Mouse (Mus musculus) lung, embryonic 14.5 days (tissue): ENCODE data around the gene Hist1h2ao. TPM values are rescaled to one million over a fixed set of nuclear protein-coding genes. Genes with fewer than 3 reads are reported as not detected.
"Not testable (repeated sequence)": the region's sequence is repeated elsewhere in the genome, so short reads cannot be mapped to it uniquely, and the experiment has no call there.

Source experiments
- ATAC-seq: fragments of 200-750 bp; cut with Nextera tagmentation; 2 replicates; pipeline ENCODE4 v1.8.0; 2017; ENCODE audit warnings: mild to moderate bottlenecking, moderate TSS enrichment, moderate library complexity; ENCODE audit not compliant: insufficient read depth
- DNase-seq: peaks from one replicate; pipeline ENCODE4 v3.0.0-alpha.2; 2015
- H3K27ac ChIP-seq: fragments of 300-500 bp; sonication (generic); 2 replicates; pipeline ENCODE4 v1.5.1; 2014; ENCODE audit warnings: low read depth, mild to moderate bottlenecking, moderate library complexity
- H3K27me3 ChIP-seq: fragments of 300-500 bp; sonication (generic); 2 replicates; pipeline ENCODE4 v1.6.1; 2014; ENCODE audit warnings: low read length, control low read depth; ENCODE audit not compliant: insufficient read depth
- H3K36me3 ChIP-seq: fragments of 300-500 bp; sonication (generic); 2 replicates; pipeline ENCODE4 v1.6.1; 2014; ENCODE audit warnings: control low read depth; ENCODE audit not compliant: insufficient read depth
- H3K4me1 ChIP-seq: fragments of 300-500 bp; sonication (generic); 2 replicates; pipeline ENCODE4 v1.6.1; 2014; ENCODE audit warnings: antibody characterized with exemption, control low read depth; ENCODE audit not compliant: insufficient read depth
- H3K4me2 ChIP-seq: fragments of 300-500 bp; sonication (generic); 2 replicates; pipeline ENCODE4 v1.6.1; 2014; ENCODE audit warnings: mild to moderate bottlenecking
- H3K4me3 ChIP-seq: fragments of 300-500 bp; sonication (generic); 2 replicates; pipeline ENCODE4 v1.5.1; 2014; ENCODE audit warnings: low read depth, low read length
- H3K9ac ChIP-seq: fragments of 300-500 bp; sonication (generic); 2 replicates; pipeline ENCODE4 v1.6.1; 2014
- H3K9me3 ChIP-seq: fragments of 300-500 bp; sonication (generic); 2 replicates; pipeline ENCODE4 v1.6.1; 2016; ENCODE audit warnings: low read depth, low read length, control low read depth
- CTCF ChIP-seq: IDR thresholded peaks from 2 replicates; pipeline ENCODE4 v1.5.1; 2016; ENCODE audit warnings: antibody characterized with exemption, low read depth
- WGBS: fragments of 180-500 bp; shearing (Covaris S2); extraction: QIAGEN DNeasy Blood & Tissue Kit; methylation state at CpG from one replicate; pipeline ENCODE4 v1.1.7; 2014; 5-methylcytosine and 5-hydroxymethylcytosine counted together
- polyA plus RNA-seq: library from polyadenylated mRNA; unstranded; fragments of >200 nt; fragmentation: Nextera tagmentation; extraction: Ambion mirVana; gene quantifications from 2 replicates; pipeline ENCODE4 v1.2.1, GENCODE M21; 2014

Gene Hist1h2ao
- 1.9 TPM in 1 of 2 replicates, not detected in the other for polyA plus RNA-seq

GRCm38 (mm10) chr13:21810073-21810472 lies at the start of gene Hist1h2ao, which contains the start of gene Hist1h2bq:
TSS of gene Hist1h2ao (plus strand) at chr13:21810465.
TSS of gene Hist1h2bq (minus strand) at chr13:21810197.
- H3K4me1 ChIP-seq, H3K9ac ChIP-seq, H3K4me3 ChIP-seq, H3K4me2 ChIP-seq, H3K9me3 ChIP-seq, DNase-seq, H3K27me3 ChIP-seq, H3K27ac ChIP-seq, H3K36me3 ChIP-seq: not testable (repeated sequence)
- peak; percentile 96 for ATAC-seq
- no CpG with 5 or more reads among the region's 23 CpGs for WGBS

- Histone ChIP-seq H3K27me3 (no peaks in the 10 kb centered on the region), H3K36me3 (no peaks in the 10 kb centered on the region), H3K27ac (peak overlapping the region; percentile 100), H3K4me3 (peak overlapping the region; percentile 70), H3K9me3 (no peaks in the 10 kb centered on the region), H3K4me1 (no peaks in the 10 kb centered on the region), H3K4me2 (peak overlapping the region; percentile 88), H3K9ac (peak overlapping the region; percentile 99)
- DNase-seq (peak; percentile 96), ATAC-seq (peak; percentile 79)
- no peak for TF ChIP-seq CTCF
- 3% methylated on average over 33 of the region's 33 CpGs for WGBS
Measured at GRCm38 (mm10) chr13:21778814-21779766, 31.2 kb upstream of the Hist1h2ao start.

- Histone ChIP-seq H3K9me3 (no peaks in the 10 kb centered on the region), H3K36me3 (no peaks in the 10 kb centered on the region), H3K27ac (peak within 1 kb of the TSS; percentile 100), H3K4me2 (peak within 1 kb of the TSS; percentile 88), H3K27me3 (no peaks in the 10 kb centered on the region), H3K4me3 (peak within 1 kb of the TSS; percentile 70), H3K4me1 (peaks cover 4% of the 10 kb centered on the region; the same call in 1 of the 2 replicates), H3K9ac (peak within 1 kb of the TSS; percentile 99)
- ATAC-seq: peak; percentile 55
- WGBS: under 1% methylated on average over 44 of the region's 44 CpGs
- peak; percentile 96 for DNase-seq
- no peak for TF ChIP-seq CTCF
Measured at GRCm38 (mm10) chr13:21779767-21780731, 30.2 kb upstream of the Hist1h2ao start, which contains the start of gene Hist1h1b. TSS of gene Hist1h1b (minus strand) at chr13:21780625.

GRCm38 (mm10) chr13:21781021-21781555 lies 29.2 kb upstream of the Hist1h2ao start:
- peak overlapping the region; percentile 99 for H3K9ac ChIP-seq
- peak; percentile 11 for DNase-seq
- H3K4me2 ChIP-seq: peak overlapping the region; percentile 88
- H3K36me3 ChIP-seq: no peaks in the 10 kb centered on the region
- peaks cover 7% of the 10 kb centered on the region; the same call in 1 of the 2 replicates for H3K4me1 ChIP-seq
- no peak for TF ChIP-seq CTCF
- WGBS: 35% methylated on average over 6 of the region's 6 CpGs
- no peak for ATAC-seq
- peak overlapping the region; percentile 100 for H3K27ac ChIP-seq
- no peaks in the 10 kb centered on the region for H3K9me3 ChIP-seq
- H3K27me3 ChIP-seq: no peaks in the 10 kb centered on the region
- H3K4me3 ChIP-seq: peak overlapping the region; percentile 70

GRCm38 (mm10) chr13:21781639-21782038 lies 28.6 kb upstream of the Hist1h2ao start:
- ATAC-seq: no peak
- H3K27ac ChIP-seq: peak overlapping the region; percentile 100
- no peaks in the 10 kb centered on the region for H3K27me3 ChIP-seq
- 87% methylated on average over 1 of the region's 1 CpGs for WGBS
- H3K4me3 ChIP-seq: no peak overlapping the region
- H3K4me2 ChIP-seq: peak overlapping the region; percentile 88
- DNase-seq: no peak
- no peak for TF ChIP-seq CTCF
- H3K9ac ChIP-seq: no peak overlapping the region
- no peaks in the 10 kb centered on the region for H3K9me3 ChIP-seq
- H3K36me3 ChIP-seq: no peaks in the 10 kb centered on the region
- peaks cover 9% of the 10 kb centered on the region; the same call in 1 of the 2 replicates for H3K4me1 ChIP-seq

GRCm38 (mm10) chr13:21782361-21783254 lies 27.7 kb upstream of the Hist1h2ao start:
- H3K4me3 ChIP-seq: peak overlapping the region; percentile 46
- H3K27ac ChIP-seq: peak overlapping the region; percentile 100
- not testable (repeated sequence) for H3K36me3 ChIP-seq, H3K9me3 ChIP-seq, H3K27me3 ChIP-seq, H3K4me1 ChIP-seq, ATAC-seq
- DNase-seq: peak; percentile 84
- peak overlapping the region; percentile 79 for H3K9ac ChIP-seq
- under 1% methylated on average over 13 of the region's 35 CpGs for WGBS
- peak overlapping the region; percentile 90 for H3K4me2 ChIP-seq
